Mouse (Mus musculus) embryonic facial prominence, embryonic 15.5 days (tissue): Measurements from ENCODE around the gene Frs2. TPM values are rescaled to one million over a fixed set of nuclear protein-coding genes. Genes with fewer than 3 reads are reported as not detected.
"Not testable (repeated sequence)": the region's sequence is repeated elsewhere in the genome, so short reads cannot be mapped to it uniquely, and the experiment has no call there.

Source experiments
- ATAC-seq: fragments of 200-750 bp; cut with Nextera tagmentation; 2 replicates; pipeline ENCODE4 v1.8.0; 2017; ENCODE audit warnings: low read depth, moderate TSS enrichment; ENCODE audit not compliant: insufficient number of reproducible peaks, low FRiP score, low TSS enrichment
- H3K27ac ChIP-seq: fragments of 300-500 bp; sonication (generic); replicated peaks from 2 replicates; pipeline ENCODE4 v1.5.1; 2015; ENCODE audit warnings: mild to moderate bottlenecking, inconsistent platforms
- H3K27me3 ChIP-seq: fragments of 300-500 bp; sonication (generic); 2 replicates; pipeline ENCODE4 v1.6.1; 2015; ENCODE audit warnings: inconsistent platforms
- H3K36me3 ChIP-seq: fragments of 300-500 bp; sonication (generic); 2 replicates; pipeline ENCODE4 v1.6.1; 2015; ENCODE audit warnings: mild to moderate bottlenecking, inconsistent platforms
- H3K4me1 ChIP-seq: fragments of 300-500 bp; sonication (generic); 2 replicates; pipeline ENCODE4 v1.6.1; 2015; ENCODE audit warnings: inconsistent platforms
- H3K4me2 ChIP-seq: fragments of 300-500 bp; sonication (generic); replicated peaks from 2 replicates; pipeline ENCODE4 v1.6.1; 2015; ENCODE audit warnings: mild to moderate bottlenecking, inconsistent platforms
- H3K4me3 ChIP-seq: fragments of 300-500 bp; sonication (generic); replicated peaks from 2 replicates; pipeline ENCODE4 v1.5.1; 2015; ENCODE audit warnings: mild to moderate bottlenecking, inconsistent platforms
- H3K9ac ChIP-seq: fragments of 300-500 bp; sonication (generic); 2 replicates; pipeline ENCODE4 v1.6.1; 2015; ENCODE audit warnings: inconsistent platforms
- H3K9me3 ChIP-seq: fragments of 300-500 bp; sonication (generic); replicated peaks from 2 replicates; pipeline ENCODE4 v1.6.1; 2016; ENCODE audit warnings: inconsistent platforms
- WGBS: fragments of 180-500 bp; shearing (Covaris S2); methylation state at CpG from one replicate; pipeline ENCODE4 v1.1.7; 2015; 5-methylcytosine and 5-hydroxymethylcytosine counted together
- polyA plus RNA-seq: library from polyadenylated mRNA; unstranded; fragments of >200 nt; fragmentation: Nextera tagmentation; extraction: Ambion mirVana; gene quantifications from 2 replicates; pipeline ENCODE4 v1.2.1, GENCODE M21; 2015

Gene Frs2
- polyA plus RNA-seq, 1 experiment from 2014 or later: 21.7 TPM

- no peak overlapping the region for H3K27ac ChIP-seq
- no peak for ATAC-seq
- peaks cover 29% of the 10 kb centered on the region for H3K36me3 ChIP-seq
- H3K27me3 ChIP-seq: no peaks in the 10 kb centered on the region
- 89% methylated on average over 3 of the region's 3 CpGs for WGBS
- H3K9me3 ChIP-seq: no peaks in the 10 kb centered on the region
- H3K9ac ChIP-seq: no peak overlapping the region
- peaks cover 8% of the 10 kb centered on the region; the same call in 1 of the 2 replicates for H3K4me1 ChIP-seq
- no peak overlapping the region for H3K4me3 ChIP-seq
- H3K4me2 ChIP-seq: no peak overlapping the region
These were observed 79.2 kb downstream of the Frs2 start for GRCm38 (mm10) chr10:117069109-117069508.

- Histone ChIP-seq H3K27me3 (no peaks in the 10 kb centered on the region), H3K4me3 (peak overlapping the region; percentile 99), H3K4me1 (peaks cover 13% of the 10 kb centered on the region), H3K9ac (no peak overlapping the region), H3K4me2 (peak overlapping the region; percentile 54), H3K36me3 (peaks cover 30% of the 10 kb centered on the region), H3K9me3 (no peaks in the 10 kb centered on the region), H3K27ac (peak overlapping the region; percentile 86)
- ATAC-seq: no peak
- 5% methylated on average over 7 of the region's 7 CpGs for WGBS
These were observed 84.3 kb downstream of the Frs2 start for GRCm38 (mm10) chr10:117064076-117064475.

GRCm38 (mm10) chr10:117063254-117064021, 84.9 kb downstream of the Frs2 start, which contains the start of gene Cct2:
Cct2 (minus strand) TSS chr10:117063814.
- WGBS: under 1% methylated on average over 68 of the region's 68 CpGs
- peaks cover 35% of the 10 kb centered on the region for H3K36me3 ChIP-seq
- peak; percentile 97 for ATAC-seq
- H3K4me3 ChIP-seq: peak within 1 kb of the TSS; percentile 99
- no peaks in the 10 kb centered on the region for H3K9me3 ChIP-seq
- H3K27ac ChIP-seq: peak within 1 kb of the TSS; percentile 88
- no peaks in the 10 kb centered on the region for H3K27me3 ChIP-seq
- peaks cover 13% of the 10 kb centered on the region for H3K4me1 ChIP-seq
- peak within 1 kb of the TSS; percentile 80 for H3K4me2 ChIP-seq
- H3K9ac ChIP-seq: peak within 1 kb of the TSS; percentile 89

- 1% methylated on average over 15 of the region's 15 CpGs for WGBS
These were observed 85.5 kb downstream of the Frs2 start for GRCm38 (mm10) chr10:117062894-117063253.

GRCm38 (mm10) chr10:117055668-117056067, 92.7 kb downstream of the Frs2 start:
- H3K4me1 ChIP-seq: no peaks in the 10 kb centered on the region
- no peak overlapping the region for H3K9ac ChIP-seq
- 90% methylated on average over 4 of the region's 4 CpGs for WGBS
- peaks cover 97% of the 10 kb centered on the region for H3K36me3 ChIP-seq
- H3K27me3 ChIP-seq: no peaks in the 10 kb centered on the region
- H3K9me3 ChIP-seq: no peaks in the 10 kb centered on the region
- H3K4me3 ChIP-seq: no peak overlapping the region
- H3K27ac ChIP-seq: no peak overlapping the region
- ATAC-seq: no peak
- H3K4me2 ChIP-seq: no peak overlapping the region

More at GRCm38 (mm10) chr10:117062894-117063253, 85.5 kb downstream of the Frs2 start:
- H3K27ac ChIP-seq: peak overlapping the region; percentile 88
- no peaks in the 10 kb centered on the region for H3K9me3 ChIP-seq
- peak overlapping the region; percentile 99 for H3K4me3 ChIP-seq
- no peaks in the 10 kb centered on the region for H3K27me3 ChIP-seq
- peaks cover 39% of the 10 kb centered on the region for H3K36me3 ChIP-seq
- ATAC-seq: no peak
- H3K4me1 ChIP-seq: peaks cover 13% of the 10 kb centered on the region
- peak overlapping the region; percentile 80 for H3K4me2 ChIP-seq
- peak overlapping the region; percentile 89 for H3K9ac ChIP-seq

GRCm38 (mm10) chr10:117049961-117050597, 98.3 kb downstream of the Frs2 start:
- no peak overlapping the region for H3K4me2 ChIP-seq
- no peak overlapping the region for H3K4me3 ChIP-seq
- H3K9me3 ChIP-seq: no peaks in the 10 kb centered on the region
- peaks cover 14% of the 10 kb centered on the region for H3K4me1 ChIP-seq
- peaks cover 54% of the 10 kb centered on the region for H3K36me3 ChIP-seq
- no peaks in the 10 kb centered on the region for H3K27me3 ChIP-seq
- H3K9ac ChIP-seq: no peak overlapping the region
- WGBS: 82% methylated on average over 4 of the region's 4 CpGs
- no peak overlapping the region for H3K27ac ChIP-seq
- no peak for ATAC-seq

GRCm38 (mm10) chr10:117049253-117049652, 99.1 kb downstream of the Frs2 start:
- Histone ChIP-seq H3K9me3 (no peaks in the 10 kb centered on the region), H3K4me2 (no peak overlapping the region), H3K27me3 (no peaks in the 10 kb centered on the region), H3K4me3 (no peak overlapping the region), H3K36me3 (peaks cover 46% of the 10 kb centered on the region), H3K4me1 (peaks cover 14% of the 10 kb centered on the region), H3K9ac (no peak overlapping the region), H3K27ac (no peak overlapping the region)
- ATAC-seq: no peak
- WGBS: 81% methylated on average over 4 of the region's 4 CpGs

GRCm38 (mm10) chr10:117045175-117046056, 102.9 kb downstream of the Frs2 start, which contains the start of gene Lrrc10:
Lrrc10 (plus strand) TSS chr10:117045341.
- WGBS: 43% methylated on average over 40 of the region's 40 CpGs
- Histone ChIP-seq H3K36me3 (peaks cover 8% of the 10 kb centered on the region), H3K9ac (0 out of 2 replicates have a peak within 1 kb of the TSS, but pooled peaks have one; percentile 12), H3K27ac (no peak within 1 kb of the TSS), H3K4me2 (peak within 1 kb of the TSS; percentile 39), H3K4me1 (peaks cover 14% of the 10 kb centered on the region), H3K9me3 (no peaks in the 10 kb centered on the region), H3K27me3 (no peaks in the 10 kb centered on the region), H3K4me3 (peak within 1 kb of the TSS; percentile 11; the same call in 1 of the 2 replicates)
- ATAC-seq: no peak

GRCm38 (mm10) chr10:117043497-117044166, 104.7 kb downstream of the Frs2 start:
- WGBS: 33% methylated on average over 13 of the region's 16 CpGs
- H3K27ac ChIP-seq, ATAC-seq, H3K4me3 ChIP-seq, H3K27me3 ChIP-seq, H3K36me3 ChIP-seq, H3K9ac ChIP-seq, H3K9me3 ChIP-seq: not testable (repeated sequence)
- Histone ChIP-seq H3K4me1 (peaks cover 14% of the 10 kb centered on the region), H3K4me2 (0 out of 2 replicates have a peak overlapping the region, but pooled peaks have one; percentile 17)

GRCm38 (mm10) chr10:117042295-117042694, 106.0 kb downstream of the Frs2 start:
- H3K4me2 ChIP-seq: no peak overlapping the region
- 86% methylated on average over 14 of the region's 14 CpGs for WGBS
- H3K36me3 ChIP-seq: no peaks in the 10 kb centered on the region
- H3K4me1 ChIP-seq: peaks cover 14% of the 10 kb centered on the region
- ATAC-seq: no peak
- no peaks in the 10 kb centered on the region for H3K27me3 ChIP-seq
- no peak overlapping the region for H3K9ac ChIP-seq
- H3K9me3 ChIP-seq: no peaks in the 10 kb centered on the region
- no peak overlapping the region for H3K27ac ChIP-seq
- H3K4me3 ChIP-seq: no peak overlapping the region
